Mouse (Mus musculus): ENCODE measurements around the gene Wfdc11. TPM values are rescaled to one million over a fixed set of nuclear protein-coding genes. Genes with fewer than 3 reads are reported as not detected.
"Not testable (repeated sequence)": the region's sequence is repeated elsewhere in the genome, so short reads cannot be mapped to it uniquely, and the experiment has no call there.

The Wfdc11 gene
- polyA plus RNA-seq (2015; fragmentation: Nextera tagmentation; extraction: Ambion mirVana), result not detected in 2 replicates

GRCm38 (mm10) chr2:164673987-164674386 is at the start of gene Wfdc11:
Gene Wfdc11, minus strand, starts transcription at chr2:164674087.
- H3K4me2 ChIP-seq (replicated peaks; ENCODE audit: low read depth), result no peak within 1 kb of the TSS
- H3K27me3 ChIP-seq (ENCODE audit: control insufficient read depth, insufficient read depth, low read length), result no peaks in the 10 kb centered on the region
- H3K9ac ChIP-seq (ENCODE audit: low read length), result no peak within 1 kb of the TSS
- H3K36me3 ChIP-seq (ENCODE audit: control insufficient read depth, insufficient read depth, low read length), result no peaks in the 10 kb centered on the region
- no peak within 1 kb of the TSS for H3K4me3 ChIP-seq (ENCODE audit: low read depth, low read length)
- ATAC-seq (ENCODE audit: low FRiP score, low TSS enrichment) (no peak), DNase-seq (ENCODE audit: low spot score) (no peak)
- no peak within 1 kb of the TSS for H3K27ac ChIP-seq (replicated peaks)
- H3K4me1 ChIP-seq (replicated peaks; ENCODE audit: control insufficient read depth, insufficient read depth), result no peaks in the 10 kb centered on the region
- TF ChIP-seq EP300 (optimal IDR thresholded peaks at IDR 0.05) (no peak), CTCF (IDR thresholded peaks at IDR 0.05; ENCODE audit: low read depth) (no peak)
- 53% methylated on average over 7 of the region's 7 CpGs for WGBS
- no peaks in the 10 kb centered on the region for H3K9me3 ChIP-seq (ENCODE audit: control insufficient read depth, low read length)

GRCm38 (mm10) chr2:164723276-164723675 is 49.4 kb upstream of the Wfdc11 start:
- Histone ChIP-seq H3K36me3 (ENCODE audit: control insufficient read depth, insufficient read depth, low read length) (no peaks in the 10 kb centered on the region), H3K27ac (replicated peaks) (no peak overlapping the region), H3K9ac (ENCODE audit: low read length) (no peak overlapping the region), H3K4me1 (replicated peaks; ENCODE audit: control insufficient read depth, insufficient read depth) (no peaks in the 10 kb centered on the region), H3K4me2 (replicated peaks; ENCODE audit: low read depth) (no peak overlapping the region), H3K27me3 (ENCODE audit: control insufficient read depth, insufficient read depth, low read length) (no peaks in the 10 kb centered on the region), H3K9me3 (ENCODE audit: control insufficient read depth, low read length) (no peaks in the 10 kb centered on the region), H3K4me3 (ENCODE audit: low read depth, low read length) (no peak overlapping the region)
- 63% methylated on average over 4 of the region's 4 CpGs for whole genome bisulfite sequencing
- ATAC-seq (ENCODE audit: low FRiP score, low TSS enrichment) (no peak), DNase-seq (ENCODE audit: low spot score) (no peak)
- TF ChIP-seq EP300 (optimal IDR thresholded peaks at IDR 0.05) (no peak), CTCF (IDR thresholded peaks at IDR 0.05; ENCODE audit: low read depth) (no peak)

GRCm38 (mm10) chr2:164716194-164716786 is 42.4 kb upstream of the Wfdc11 start:
- 91% methylated on average over 21 of the region's 23 CpGs for WGBS
- H3K4me2 ChIP-seq (replicated peaks; ENCODE audit: low read depth); H3K9ac ChIP-seq (ENCODE audit: low read length); H3K4me1 ChIP-seq (replicated peaks; ENCODE audit: control insufficient read depth, insufficient read depth); H3K4me3 ChIP-seq (ENCODE audit: low read depth, low read length); H3K27me3 ChIP-seq (ENCODE audit: control insufficient read depth, insufficient read depth, low read length); DNase-seq (ENCODE audit: low spot score); ATAC-seq (ENCODE audit: low FRiP score, low TSS enrichment); H3K36me3 ChIP-seq (ENCODE audit: control insufficient read depth, insufficient read depth, low read length); H3K9me3 ChIP-seq (ENCODE audit: control insufficient read depth, low read length); H3K27ac ChIP-seq (replicated peaks): not testable (repeated sequence)

DNA sequence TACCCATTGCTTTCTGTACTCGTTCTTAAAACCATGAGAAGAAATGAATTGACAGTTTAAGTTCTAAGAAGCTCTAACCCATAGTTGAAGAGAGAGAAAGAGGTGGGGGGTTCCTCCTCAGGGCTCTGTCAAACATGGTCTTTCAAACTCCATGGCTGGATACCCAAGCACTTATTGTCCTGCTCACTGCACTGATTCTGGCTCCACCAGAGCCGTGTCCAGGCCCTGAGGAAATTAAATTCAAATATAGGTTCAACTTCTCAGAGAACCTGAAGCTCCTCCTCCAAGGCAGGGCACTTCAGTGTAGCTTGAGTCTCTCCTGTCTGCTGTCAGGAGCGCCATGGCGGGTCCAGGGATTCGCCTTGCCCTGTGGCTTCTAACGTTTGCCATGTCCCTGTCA is 41.1 kb upstream of the Wfdc11 start, which contains the start of gene Spint5:
TSS of gene Spint5 (plus strand) at position 301 of the 400 bp plus-strand sequence.
- whole genome bisulfite sequencing, result 72% methylated on average over 6 of the region's 6 CpGs
- H3K36me3 ChIP-seq (ENCODE audit: control insufficient read depth, insufficient read depth, low read length), result no peaks in the 10 kb centered on the region
- H3K4me3 ChIP-seq (ENCODE audit: low read depth, low read length), result no peak within 1 kb of the TSS
- ATAC-seq (ENCODE audit: low FRiP score, low TSS enrichment), result no peak
- H3K27me3 ChIP-seq (ENCODE audit: control insufficient read depth, insufficient read depth, low read length), result no peaks in the 10 kb centered on the region
- no peak for DNase-seq (ENCODE audit: low spot score)
- no peak within 1 kb of the TSS for H3K27ac ChIP-seq (replicated peaks)
- no peak within 1 kb of the TSS for H3K9ac ChIP-seq (ENCODE audit: low read length)
- no peaks in the 10 kb centered on the region for H3K9me3 ChIP-seq (ENCODE audit: control insufficient read depth, low read length)
- TF ChIP-seq EP300 (optimal IDR thresholded peaks at IDR 0.05) (no peak), CTCF (IDR thresholded peaks at IDR 0.05; ENCODE audit: low read depth) (no peak)
- no peaks in the 10 kb centered on the region for H3K4me1 ChIP-seq (replicated peaks; ENCODE audit: control insufficient read depth, insufficient read depth)
- no peak within 1 kb of the TSS for H3K4me2 ChIP-seq (replicated peaks; ENCODE audit: low read depth)

DNA sequence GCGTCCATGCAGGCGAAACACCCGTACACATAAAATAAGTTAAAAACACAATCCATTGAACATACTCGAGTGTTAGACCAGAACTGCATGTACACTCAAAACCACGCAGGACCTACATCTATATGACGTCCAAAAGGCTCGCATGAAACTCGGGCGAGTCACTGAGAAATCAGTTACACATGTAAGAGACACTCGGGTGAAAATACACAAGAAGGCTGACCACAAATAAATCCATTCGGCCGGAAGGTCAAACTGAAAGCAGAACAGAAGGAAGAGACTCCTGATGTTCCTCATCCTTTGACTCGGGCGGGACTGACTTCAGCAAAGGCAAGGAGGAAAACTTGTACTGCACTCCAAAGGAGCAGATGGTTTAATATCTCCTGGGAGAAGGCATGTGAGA is 32.1 kb upstream of the Wfdc11 start:
- Histone ChIP-seq H3K4me2 (replicated peaks; ENCODE audit: low read depth) (no peak overlapping the region), H3K9me3 (ENCODE audit: control insufficient read depth, low read length) (no peaks in the 10 kb centered on the region), H3K4me3 (ENCODE audit: low read depth, low read length) (no peak overlapping the region), H3K9ac (ENCODE audit: low read length) (no peak overlapping the region), H3K4me1 (replicated peaks; ENCODE audit: control insufficient read depth, insufficient read depth) (no peaks in the 10 kb centered on the region), H3K36me3 (ENCODE audit: control insufficient read depth, insufficient read depth, low read length) (no peaks in the 10 kb centered on the region), H3K27me3 (ENCODE audit: control insufficient read depth, insufficient read depth, low read length) (no peaks in the 10 kb centered on the region), H3K27ac (replicated peaks) (no peak overlapping the region)
- ATAC-seq (ENCODE audit: low FRiP score, low TSS enrichment) (no peak), DNase-seq (ENCODE audit: low spot score) (no peak)
- TF ChIP-seq CTCF (IDR thresholded peaks at IDR 0.05; ENCODE audit: low read depth) (no peak), EP300 (optimal IDR thresholded peaks at IDR 0.05) (no peak)
- WGBS, result 91% methylated on average over 14 of the region's 14 CpGs

GRCm38 (mm10) chr2:164705328-164705727 is 31.4 kb upstream of the Wfdc11 start:
- 93% methylated on average over 6 of the region's 6 CpGs for WGBS

More at GRCm38 (mm10) chr2:164705328-164705727, 31.4 kb upstream of the Wfdc11 start:
- no peak overlapping the region for H3K9ac ChIP-seq (ENCODE audit: low read length)
- no peak for TF ChIP-seq CTCF (IDR thresholded peaks at IDR 0.05; ENCODE audit: low read depth)
- no peak for TF ChIP-seq EP300 (optimal IDR thresholded peaks at IDR 0.05)
- DNase-seq (ENCODE audit: low spot score) (no peak), ATAC-seq (ENCODE audit: low FRiP score, low TSS enrichment) (no peak)
- no peaks in the 10 kb centered on the region for H3K27me3 ChIP-seq (ENCODE audit: control insufficient read depth, insufficient read depth, low read length)
- no peaks in the 10 kb centered on the region for H3K4me1 ChIP-seq (replicated peaks; ENCODE audit: control insufficient read depth, insufficient read depth)
- no peaks in the 10 kb centered on the region for H3K9me3 ChIP-seq (ENCODE audit: control insufficient read depth, low read length)
- H3K36me3 ChIP-seq (ENCODE audit: control insufficient read depth, insufficient read depth, low read length), result no peaks in the 10 kb centered on the region
- no peak overlapping the region for H3K27ac ChIP-seq (replicated peaks)
- no peak overlapping the region for H3K4me3 ChIP-seq (ENCODE audit: low read depth, low read length)
- H3K4me2 ChIP-seq (replicated peaks; ENCODE audit: low read depth), result no peak overlapping the region
